Mouse (Mus musculus) cerebellum, adult 11-12 months (tissue): ENCODE measurements at regions not wholly inside any gene's neighbourhood (a gene's known extent, or its start where the extent isn't known, plus 50 kb on each side); places are given as distances from the start of the nearest gene placed in this dataset.
A peak's percentile ranks its signal among the peaks of the same experiment; 100 is the strongest.

Experiments used
- DNase-seq: peaks from one replicate; pipeline ENCODE4 v3.0.0; 2022

DNA sequence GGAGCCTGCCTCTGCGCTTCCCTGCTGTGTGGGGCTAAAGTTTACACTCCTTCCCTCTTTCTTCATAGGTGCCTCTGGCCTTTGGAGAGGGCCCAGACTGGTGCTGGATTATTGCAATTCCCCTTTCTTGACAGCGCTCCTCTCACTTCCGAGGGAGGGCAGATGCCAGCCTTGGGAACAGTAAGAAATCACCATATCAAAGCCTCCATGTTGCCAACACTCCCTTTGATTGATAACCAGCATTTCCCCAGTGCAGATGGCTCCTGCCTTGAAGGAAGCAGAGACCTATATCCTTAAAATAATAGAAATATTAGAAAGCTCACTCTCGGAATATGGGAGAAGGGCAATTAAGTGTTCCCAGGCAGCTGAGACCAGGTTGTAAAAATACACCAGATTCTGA lies 63.1 kb upstream of the Cep295 start:
- DNase-seq = no peak

DNA sequence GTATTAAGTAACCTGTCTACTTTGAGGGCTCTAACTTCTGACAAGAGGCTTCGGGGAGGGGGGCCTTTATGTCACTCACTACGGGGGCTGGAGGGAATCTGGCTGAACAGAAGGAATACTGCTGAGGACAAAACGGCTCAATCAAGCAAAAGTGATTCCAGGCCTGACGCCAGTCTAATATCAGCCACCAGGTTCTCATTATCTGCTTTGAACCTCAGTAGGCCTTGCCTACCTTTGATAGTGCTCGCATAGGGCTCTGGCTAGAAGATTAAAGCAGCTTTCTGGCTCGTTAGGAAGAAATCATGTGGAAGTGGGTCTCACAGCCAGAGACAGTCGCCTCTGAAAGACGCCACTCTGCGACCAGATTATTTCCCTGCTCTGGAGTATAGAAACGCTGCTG lies 64.3 kb upstream of the Cep295 start:
- DNase-seq = no peak

DNA sequence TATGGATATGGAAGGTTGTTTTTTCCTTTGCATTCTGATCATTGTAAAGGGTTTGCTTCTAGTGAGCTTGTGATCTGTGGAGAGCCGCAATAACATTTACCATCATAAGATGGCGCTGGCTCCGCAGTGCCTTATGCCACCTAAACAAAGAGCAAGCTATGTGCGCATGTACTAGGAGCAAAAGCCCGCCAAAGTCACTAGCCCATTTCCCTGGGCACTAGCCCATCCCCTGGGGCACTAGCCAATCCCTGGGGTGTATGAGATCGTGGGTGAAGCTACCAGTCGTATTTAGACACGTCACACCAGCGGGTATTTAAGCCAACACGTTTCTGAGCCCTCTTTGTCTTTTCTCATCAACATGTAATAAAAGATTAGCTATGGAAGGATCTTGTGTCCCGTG lies 59.0 kb upstream of the Smco4 start:
- DNase-seq = peak; percentile 3

DNA sequence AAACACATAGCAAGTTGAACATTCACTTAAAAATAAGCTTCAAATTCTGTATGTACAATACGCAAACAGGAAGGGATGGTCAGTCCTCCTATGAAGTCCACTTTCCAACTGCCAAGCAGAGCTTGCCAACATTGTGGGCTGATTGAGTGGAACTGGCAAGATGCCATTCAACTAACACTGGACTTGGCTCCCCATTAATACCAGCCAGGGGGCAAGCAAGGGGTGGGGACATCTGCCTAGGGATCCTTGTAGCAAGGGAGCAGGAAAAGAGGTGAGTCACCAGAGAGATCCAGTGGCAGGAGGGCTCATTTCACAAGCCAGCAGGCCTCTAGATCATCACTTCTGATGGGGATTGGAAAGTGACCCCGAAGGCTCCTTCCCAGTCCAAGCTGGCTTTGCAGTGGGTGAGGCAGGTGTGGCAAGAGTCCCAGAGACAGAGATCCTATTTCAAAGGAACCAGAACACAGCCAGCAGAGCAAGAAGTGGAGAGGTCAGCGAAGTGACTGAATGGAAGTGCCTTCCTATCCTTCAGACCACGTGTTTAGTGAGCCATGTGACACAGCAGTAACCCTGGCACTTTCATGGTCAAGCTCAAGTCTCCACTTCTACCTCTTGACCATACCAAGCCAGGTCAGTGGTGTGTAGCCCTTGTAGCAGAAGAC lies 53.8 kb upstream of the Smco4 start:
- no peak for DNase-seq

DNA sequence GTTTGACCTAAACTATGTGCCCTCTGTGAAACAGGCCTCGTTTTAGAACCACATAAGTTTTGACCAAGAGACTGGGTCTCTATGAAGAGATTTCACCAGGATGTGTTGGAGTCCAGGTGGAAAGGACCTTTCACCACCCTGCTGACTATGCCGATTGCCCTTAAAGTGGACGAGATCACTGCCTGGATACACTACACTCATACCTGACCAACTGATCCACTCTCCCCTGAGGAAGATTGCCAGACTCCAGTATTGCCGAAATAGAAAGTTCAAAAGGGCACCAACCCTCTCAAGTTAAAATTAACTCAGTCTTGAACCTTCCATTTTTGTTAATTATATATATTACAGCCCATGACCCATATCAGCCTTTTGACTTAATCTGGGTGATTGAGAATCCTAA lies 51.1 kb upstream of the Smco4 start:
- no peak for DNase-seq
